Mouse (Mus musculus): ENCODE measurements around the gene Spata7. TPM values are rescaled to one million over a fixed set of nuclear protein-coding genes. Genes with fewer than 3 reads are reported as not detected.

The Spata7 gene
- 19.5 and 21.5 TPM in 2 replicates for polyA plus RNA-seq (2015; fragmentation: Nextera tagmentation; extraction: Ambion mirVana)

DNA sequence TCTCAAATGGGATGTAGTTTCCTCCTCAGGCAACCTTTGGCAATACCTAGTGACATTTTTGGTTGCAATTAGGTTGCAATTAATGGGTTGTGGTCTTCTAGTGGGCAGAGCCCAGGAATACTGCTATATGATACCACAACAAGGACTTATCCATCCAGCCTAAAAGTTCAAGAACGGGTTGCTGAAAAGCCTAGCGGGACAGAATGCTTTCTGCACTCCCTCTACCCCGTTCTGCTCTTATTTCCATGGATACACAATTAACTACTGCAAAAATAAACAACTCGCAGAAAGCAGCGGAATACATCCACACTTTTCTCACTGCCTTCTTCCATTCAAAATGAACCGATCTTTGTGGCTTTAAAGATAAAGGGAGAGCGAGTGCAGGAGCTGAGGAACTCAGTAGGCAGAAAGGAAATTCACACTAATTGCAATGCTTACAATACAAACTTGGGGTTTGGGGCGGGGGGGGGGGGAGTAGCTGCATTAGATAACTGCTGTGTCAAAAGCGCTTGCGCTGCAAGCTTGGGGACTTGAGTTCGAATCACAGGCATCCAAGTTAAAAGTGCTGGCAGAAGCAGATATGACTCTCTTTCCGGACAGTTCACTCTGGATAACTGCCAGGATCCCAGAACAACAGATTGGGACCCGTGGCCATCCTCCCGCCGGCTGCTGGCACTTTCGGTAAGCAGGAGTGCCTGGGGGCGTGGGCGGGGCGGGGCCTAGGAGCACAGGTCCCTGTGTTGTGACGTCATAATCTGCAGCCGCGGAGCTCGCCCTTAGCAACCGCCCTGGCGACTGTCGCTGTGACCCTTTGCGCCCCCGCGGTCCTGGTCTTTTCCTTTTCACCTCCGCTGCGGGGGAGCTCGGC is at the start of gene Spata7:
Gene Spata7 (plus strand): TSS at position 766 of the 868 bp plus-strand sequence.
- 5% methylated on average over 32 of the region's 32 CpGs for WGBS
- Histone ChIP-seq H3K27ac (no peak within 1 kb of the TSS; the same call in 1 of the 2 replicates), H3K4me1 (peaks cover 12% of the 10 kb centered on the region), H3K4me2 (replicated peaks) (peak within 1 kb of the TSS; percentile 78), H3K36me3 (peaks cover under 1% of the 10 kb centered on the region; the same call in 1 of the 2 replicates), H3K27me3 (no peaks in the 10 kb centered on the region), H3K9ac (peak within 1 kb of the TSS; percentile 80), H3K9me3 (no peaks in the 10 kb centered on the region), H3K4me3 (peak within 1 kb of the TSS; percentile 86)
- ATAC-seq (ENCODE audit: low FRiP score, low read depth), result peak; percentile 95

DNA sequence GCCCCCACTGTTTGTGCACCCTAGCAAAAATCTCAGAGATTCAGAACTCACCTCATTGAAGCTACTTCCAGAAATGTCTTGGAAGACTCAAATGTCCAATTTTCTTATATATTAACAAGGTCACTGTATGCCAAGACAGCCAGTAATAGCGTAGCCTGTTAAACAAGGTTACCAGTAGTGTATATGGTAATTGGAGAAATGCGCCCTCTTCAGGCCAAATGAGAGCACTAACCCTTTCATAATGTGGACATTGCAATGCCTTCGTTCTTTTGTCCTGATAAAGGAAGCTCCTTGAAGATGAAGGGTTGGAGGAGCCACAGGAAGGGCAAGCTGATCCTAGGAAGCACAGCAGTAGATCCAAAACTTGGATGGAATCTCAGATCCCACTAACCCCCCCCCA is 42.7 kb upstream of the Spata7 start:
- no peak for ATAC-seq (ENCODE audit: low FRiP score, low read depth)
- Histone ChIP-seq H3K4me1 (no peaks in the 10 kb centered on the region), H3K4me3 (no peak overlapping the region), H3K27ac (no peak overlapping the region), H3K9ac (no peak overlapping the region), H3K4me2 (replicated peaks) (no peak overlapping the region), H3K27me3 (peaks cover under 1% of the 10 kb centered on the region), H3K9me3 (no peaks in the 10 kb centered on the region), H3K36me3 (no peaks in the 10 kb centered on the region)
- 42% methylated on average over 3 of the region's 3 CpGs for WGBS

DNA sequence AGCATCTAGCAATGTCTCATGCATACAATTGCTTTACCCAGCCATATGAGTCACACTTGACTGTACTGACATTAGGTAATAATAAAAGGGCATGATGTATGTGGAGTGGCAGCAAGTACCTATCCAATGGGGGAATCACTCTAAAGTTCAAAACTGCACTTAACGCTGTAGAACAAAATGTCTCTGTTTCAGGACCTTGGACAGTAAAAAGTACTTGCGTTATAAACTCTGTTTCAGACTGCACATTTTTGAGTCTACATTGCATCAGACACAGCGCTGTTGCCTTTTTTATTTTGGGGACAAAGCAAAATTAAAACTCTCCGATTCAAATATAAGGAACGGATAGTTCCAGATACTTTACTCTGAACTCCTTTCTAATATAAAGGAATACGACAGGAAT is 39.4 kb upstream of the Spata7 start:
- H3K27me3 ChIP-seq, result no peaks in the 10 kb centered on the region
- ATAC-seq (ENCODE audit: low FRiP score, low read depth), result no peak
- H3K9me3 ChIP-seq, result peaks cover 8% of the 10 kb centered on the region; the same call in 1 of the 2 replicates

DNA sequence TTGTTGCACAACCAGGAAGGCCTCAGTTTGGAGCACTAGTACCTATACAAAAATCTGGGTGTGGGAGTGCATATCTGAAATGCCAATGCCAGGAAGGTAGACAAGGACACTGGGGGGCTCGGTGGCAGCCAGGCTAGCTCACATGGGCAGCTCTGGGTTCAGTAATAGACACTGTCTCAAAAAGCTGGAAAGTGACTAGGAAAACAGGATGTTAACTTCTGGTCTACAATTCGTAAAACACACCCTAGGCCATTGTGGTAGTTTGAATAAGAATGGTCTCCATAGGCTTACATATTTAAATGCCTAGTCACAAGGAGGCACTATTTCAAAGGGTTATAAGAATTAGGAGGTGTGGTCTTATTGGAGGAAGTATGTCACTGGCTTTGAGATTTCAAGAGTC is 36.9 kb upstream of the Spata7 start:
- peaks cover 8% of the 10 kb centered on the region; the same call in 1 of the 2 replicates for H3K9me3 ChIP-seq
- WGBS, result 82% methylated on average over 2 of the region's 2 CpGs
- ATAC-seq (ENCODE audit: low FRiP score, low read depth), result no peak
- H3K9ac ChIP-seq, result no peak overlapping the region
- no peaks in the 10 kb centered on the region for H3K27me3 ChIP-seq
- no peak overlapping the region for H3K4me3 ChIP-seq
- no peak overlapping the region for H3K4me2 ChIP-seq (replicated peaks)
- no peak overlapping the region for H3K27ac ChIP-seq
- no peaks in the 10 kb centered on the region for H3K36me3 ChIP-seq
- H3K4me1 ChIP-seq, result no peaks in the 10 kb centered on the region

More for the DNA sequence above, 39.4 kb upstream of the Spata7 start:
- no peak overlapping the region for H3K9ac ChIP-seq
- H3K4me1 ChIP-seq, result no peaks in the 10 kb centered on the region
- 58% methylated on average over 6 of the region's 6 CpGs for WGBS
- no peak overlapping the region for H3K27ac ChIP-seq
- H3K4me2 ChIP-seq (replicated peaks), result no peak overlapping the region
- no peaks in the 10 kb centered on the region for H3K36me3 ChIP-seq
- H3K4me3 ChIP-seq, result no peak overlapping the region

DNA sequence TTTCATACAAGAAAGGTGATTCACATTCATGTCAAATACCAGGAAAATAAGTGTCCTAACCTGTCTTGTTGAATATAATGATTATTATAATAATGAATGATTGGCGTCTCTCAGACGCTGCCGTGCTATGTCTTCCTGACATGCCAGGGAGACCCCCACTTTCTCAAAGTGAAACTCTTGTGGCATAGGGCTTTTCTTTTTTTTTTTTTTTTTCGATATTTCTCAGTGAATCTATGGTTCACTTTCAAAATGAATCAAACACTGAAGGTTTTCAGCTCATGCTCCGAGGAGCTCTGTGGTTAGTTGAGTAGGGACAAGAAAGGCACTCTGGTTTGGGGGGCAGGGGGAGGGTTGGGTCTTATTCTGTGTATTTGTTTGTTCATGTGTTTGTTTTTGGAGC is 27.1 kb upstream of the Spata7 start:
- Histone ChIP-seq H3K4me3 (no peak overlapping the region), H3K27me3 (no peaks in the 10 kb centered on the region), H3K4me2 (replicated peaks) (no peak overlapping the region), H3K9ac (no peak overlapping the region), H3K4me1 (no peaks in the 10 kb centered on the region), H3K9me3 (0 out of 2 replicates have a peak, but pooled peaks cover 3% of the 10 kb centered on the region), H3K36me3 (no peaks in the 10 kb centered on the region), H3K27ac (no peak overlapping the region)
- 88% methylated on average over 5 of the region's 5 CpGs for WGBS
- no peak for ATAC-seq (ENCODE audit: low FRiP score, low read depth)

DNA sequence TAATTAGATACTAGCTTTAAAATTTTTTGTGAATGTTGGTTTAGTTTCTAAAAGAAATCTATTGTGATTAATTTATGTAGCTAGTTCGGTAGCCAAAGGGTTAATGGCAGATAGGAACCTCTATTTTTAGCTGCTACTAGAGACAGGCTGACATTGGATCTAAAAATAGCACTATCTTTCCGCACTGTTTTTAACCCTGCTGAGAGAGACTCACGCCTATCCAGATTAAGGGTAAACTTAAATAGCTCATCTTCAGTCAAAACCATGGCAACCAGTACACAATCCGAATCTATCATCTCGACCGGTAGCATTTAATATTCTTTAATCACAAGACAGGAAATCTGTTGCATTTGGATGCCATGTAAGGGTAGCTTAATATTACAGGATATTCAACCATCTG is 25.8 kb upstream of the Spata7 start:
- Histone ChIP-seq H3K4me1 (no peaks in the 10 kb centered on the region), H3K36me3 (no peaks in the 10 kb centered on the region), H3K27me3 (no peaks in the 10 kb centered on the region), H3K9ac (no peak overlapping the region), H3K4me3 (no peak overlapping the region), H3K9me3 (0 out of 2 replicates have a peak, but pooled peaks cover 3% of the 10 kb centered on the region), H3K27ac (no peak overlapping the region), H3K4me2 (replicated peaks) (no peak overlapping the region)
- 52% methylated on average over 6 of the region's 6 CpGs for WGBS
- ATAC-seq (ENCODE audit: low FRiP score, low read depth), result no peak

DNA sequence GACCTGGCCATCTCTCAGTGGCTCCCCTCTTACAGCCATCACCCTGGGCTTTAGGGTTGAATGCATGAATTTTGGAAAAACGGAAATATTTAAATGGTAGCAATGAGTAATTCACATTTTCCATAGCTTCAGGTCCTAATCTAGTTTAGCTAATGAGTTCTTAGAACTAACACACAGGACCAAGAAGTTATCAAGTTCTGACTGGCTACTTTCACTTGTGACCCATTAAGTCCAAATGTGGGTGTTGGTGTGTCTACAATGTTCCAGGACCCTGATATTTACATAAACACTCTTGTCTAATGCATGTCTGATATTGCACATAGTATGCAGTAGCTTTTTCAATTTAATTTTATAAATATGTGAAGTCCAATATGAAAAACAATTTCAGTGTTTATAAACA is 22.7 kb upstream of the Spata7 start:
- WGBS, result 76% methylated on average over 1 of the region's 1 CpGs
- Histone ChIP-seq H3K9ac (no peak overlapping the region), H3K36me3 (no peaks in the 10 kb centered on the region), H3K27me3 (no peaks in the 10 kb centered on the region), H3K4me1 (no peaks in the 10 kb centered on the region), H3K27ac (no peak overlapping the region), H3K4me3 (no peak overlapping the region), H3K9me3 (no peaks in the 10 kb centered on the region), H3K4me2 (replicated peaks) (no peak overlapping the region)
- ATAC-seq (ENCODE audit: low FRiP score, low read depth), result no peak

DNA sequence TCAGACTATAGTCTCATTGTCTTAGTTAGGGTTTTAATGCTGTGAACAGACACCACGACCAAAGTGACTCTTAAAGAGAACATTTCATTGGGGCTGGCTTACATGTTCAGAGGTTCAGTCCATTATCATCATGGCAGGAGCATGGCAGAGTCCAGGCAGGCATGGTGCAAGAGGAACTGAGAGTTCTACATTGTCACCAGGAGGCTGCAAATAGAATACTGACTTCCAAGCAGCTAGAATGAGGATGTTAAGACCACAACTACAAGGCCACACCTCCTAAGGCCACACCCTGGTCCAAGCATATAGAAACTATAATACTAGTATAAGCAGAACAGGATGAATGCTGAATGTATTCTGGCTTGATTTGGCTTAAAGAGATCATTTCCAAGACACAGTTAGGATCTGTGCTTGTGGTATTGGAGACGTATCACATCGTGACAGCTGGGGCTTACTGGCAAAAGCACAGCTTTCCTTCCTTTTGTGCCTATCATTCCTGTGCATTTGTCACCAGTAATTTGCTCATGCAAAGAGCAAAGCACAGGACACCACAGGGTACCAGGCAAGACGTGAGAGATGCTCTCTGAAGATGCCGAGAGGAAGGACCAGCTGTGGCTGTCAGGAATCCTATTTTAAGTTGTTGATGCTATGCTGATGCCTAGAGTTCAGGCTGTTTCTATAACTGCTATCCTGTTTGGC is 21.2 kb upstream of the Spata7 start:
- no peaks in the 10 kb centered on the region for H3K27me3 ChIP-seq
- 74% methylated on average over 5 of the region's 5 CpGs for WGBS

DNA sequence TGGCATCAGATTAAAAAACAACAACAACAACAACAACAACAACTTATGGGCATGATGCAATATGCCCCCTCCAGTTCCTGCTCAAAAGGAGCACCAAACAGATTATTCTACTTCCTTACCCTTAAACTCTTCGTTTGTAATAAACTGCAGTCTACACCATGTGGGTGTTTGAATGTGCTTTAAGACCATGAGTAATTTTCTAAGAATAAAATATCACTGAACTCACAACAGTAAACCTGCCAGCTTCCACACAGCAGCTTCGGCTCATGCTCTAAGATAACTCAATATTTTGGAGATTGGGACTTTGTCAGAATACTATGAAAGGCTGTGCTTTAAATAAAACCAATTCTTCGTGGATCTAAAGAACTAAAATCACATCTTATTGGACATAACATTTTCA is 17.6 kb upstream of the Spata7 start:
- Histone ChIP-seq H3K27ac (no peak overlapping the region), H3K4me1 (peaks cover 3% of the 10 kb centered on the region; the same call in 1 of the 2 replicates), H3K27me3 (no peaks in the 10 kb centered on the region), H3K9ac (no peak overlapping the region), H3K9me3 (no peaks in the 10 kb centered on the region), H3K4me3 (no peak overlapping the region), H3K4me2 (replicated peaks) (no peak overlapping the region), H3K36me3 (no peaks in the 10 kb centered on the region)
- ATAC-seq (ENCODE audit: low FRiP score, low read depth), result no peak
- WGBS, result 73% methylated on average over 3 of the region's 3 CpGs

More for the DNA sequence above, 21.2 kb upstream of the Spata7 start:
- Histone ChIP-seq H3K4me2 (replicated peaks) (no peak overlapping the region), H3K9ac (no peak overlapping the region), H3K9me3 (no peaks in the 10 kb centered on the region), H3K4me1 (no peaks in the 10 kb centered on the region), H3K4me3 (no peak overlapping the region), H3K27ac (no peak overlapping the region), H3K36me3 (no peaks in the 10 kb centered on the region)
- no peak for ATAC-seq (ENCODE audit: low FRiP score, low read depth)

DNA sequence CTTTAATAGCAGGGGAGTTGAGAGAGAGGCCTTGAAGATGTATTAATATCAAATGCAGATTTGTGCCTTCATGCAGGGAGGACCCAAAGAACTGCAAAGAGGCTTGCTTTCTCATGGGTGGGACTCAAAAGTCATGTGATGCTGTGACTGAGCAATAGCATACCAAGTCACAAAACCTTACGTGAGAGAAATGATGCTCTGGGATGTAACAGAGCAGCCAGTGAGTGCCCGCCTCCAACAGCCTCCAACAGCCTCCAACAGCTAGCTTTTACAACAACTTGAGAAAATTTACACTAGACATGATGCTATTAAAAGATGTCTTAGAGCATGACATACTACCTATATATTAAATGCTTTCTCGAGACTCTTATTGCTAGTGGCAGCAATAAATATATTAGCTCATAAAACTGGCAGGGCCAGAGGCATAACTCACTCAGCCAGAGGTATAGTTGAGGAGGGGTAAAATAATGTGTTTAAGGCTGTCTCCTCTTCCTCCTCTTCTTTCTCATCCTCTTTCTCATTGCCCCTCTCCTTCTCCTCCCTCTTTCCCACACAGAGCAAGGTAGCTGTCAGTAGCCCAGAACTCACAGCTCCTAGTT is 12.9 kb upstream of the Spata7 start:
- no peaks in the 10 kb centered on the region for H3K9me3 ChIP-seq
- no peak for ATAC-seq (ENCODE audit: low FRiP score, low read depth)
- no peak overlapping the region for H3K9ac ChIP-seq
- 48% methylated on average over 3 of the region's 3 CpGs for WGBS
- H3K36me3 ChIP-seq, result no peaks in the 10 kb centered on the region
- no peak overlapping the region for H3K4me3 ChIP-seq
- no peak overlapping the region for H3K27ac ChIP-seq
- H3K4me1 ChIP-seq, result peaks cover 11% of the 10 kb centered on the region; the same call in 1 of the 2 replicates
- no peaks in the 10 kb centered on the region for H3K27me3 ChIP-seq
- H3K4me2 ChIP-seq (replicated peaks), result no peak overlapping the region

DNA sequence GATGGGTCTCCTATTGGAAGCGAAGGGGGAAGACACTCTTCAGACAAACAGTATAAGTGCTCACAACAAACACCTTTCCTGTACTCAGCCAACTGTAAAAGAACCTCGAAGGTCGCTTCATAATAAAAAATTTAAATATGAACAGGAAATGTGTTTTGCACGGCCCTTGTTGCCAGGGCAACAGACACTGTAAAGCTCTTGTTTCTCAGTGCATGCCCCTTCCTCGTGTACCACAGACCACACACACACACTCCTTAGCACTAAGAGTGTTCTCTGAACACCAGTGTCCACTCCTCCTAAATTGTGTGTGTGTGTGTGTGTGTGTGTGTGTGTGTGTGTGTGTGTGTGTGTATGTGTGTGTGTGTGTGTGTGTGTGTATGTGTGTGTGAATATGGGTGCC is 12.2 kb upstream of the Spata7 start:
- ATAC-seq (ENCODE audit: low FRiP score, low read depth), result no peak
- Histone ChIP-seq H3K36me3 (no peaks in the 10 kb centered on the region), H3K4me1 (peaks cover 11% of the 10 kb centered on the region; the same call in 1 of the 2 replicates), H3K27ac (no peak overlapping the region), H3K9me3 (no peaks in the 10 kb centered on the region), H3K4me3 (no peak overlapping the region), H3K4me2 (replicated peaks) (no peak overlapping the region), H3K27me3 (no peaks in the 10 kb centered on the region), H3K9ac (no peak overlapping the region)
- 42% methylated on average over 5 of the region's 5 CpGs for WGBS

DNA sequence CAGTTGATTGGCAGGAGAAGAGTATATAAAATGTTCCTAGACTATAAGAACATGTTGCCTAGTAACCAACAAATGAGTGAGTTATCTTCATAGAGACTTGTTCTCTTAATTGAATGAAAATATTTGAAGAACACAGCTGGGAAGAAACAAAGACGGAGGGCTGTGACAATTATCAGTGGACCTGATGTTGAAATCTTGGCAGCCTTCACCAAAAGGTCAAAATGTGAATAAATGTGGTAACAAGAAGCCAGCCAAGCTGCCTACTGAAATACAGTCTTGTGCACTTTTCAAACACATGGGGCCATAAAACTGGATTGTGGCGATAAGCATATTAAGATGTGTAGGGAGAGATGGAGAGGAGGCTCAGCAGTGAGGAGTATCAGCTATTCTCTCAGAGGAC is 8.5 kb upstream of the Spata7 start:
- H3K4me2 ChIP-seq (replicated peaks), result no peak overlapping the region
- 78% methylated on average over 2 of the region's 2 CpGs for WGBS
- H3K27ac ChIP-seq, result no peak overlapping the region
- no peaks in the 10 kb centered on the region; the same call in 1 of the 2 replicates for H3K27me3 ChIP-seq
- ATAC-seq (ENCODE audit: low FRiP score, low read depth), result no peak
- H3K9ac ChIP-seq, result no peak overlapping the region
- no peaks in the 10 kb centered on the region for H3K36me3 ChIP-seq
- no peaks in the 10 kb centered on the region for H3K9me3 ChIP-seq
- peaks cover 11% of the 10 kb centered on the region; the same call in 1 of the 2 replicates for H3K4me1 ChIP-seq
- H3K4me3 ChIP-seq, result no peak overlapping the region
